Mouse (Mus musculus): ENCODE results near the gene Col6a1.
"Not testable (repeated sequence)": the region's sequence is repeated elsewhere in the genome, so short reads cannot be mapped to it uniquely, and the experiment has no call there.

Col6a1 gene

DNA sequence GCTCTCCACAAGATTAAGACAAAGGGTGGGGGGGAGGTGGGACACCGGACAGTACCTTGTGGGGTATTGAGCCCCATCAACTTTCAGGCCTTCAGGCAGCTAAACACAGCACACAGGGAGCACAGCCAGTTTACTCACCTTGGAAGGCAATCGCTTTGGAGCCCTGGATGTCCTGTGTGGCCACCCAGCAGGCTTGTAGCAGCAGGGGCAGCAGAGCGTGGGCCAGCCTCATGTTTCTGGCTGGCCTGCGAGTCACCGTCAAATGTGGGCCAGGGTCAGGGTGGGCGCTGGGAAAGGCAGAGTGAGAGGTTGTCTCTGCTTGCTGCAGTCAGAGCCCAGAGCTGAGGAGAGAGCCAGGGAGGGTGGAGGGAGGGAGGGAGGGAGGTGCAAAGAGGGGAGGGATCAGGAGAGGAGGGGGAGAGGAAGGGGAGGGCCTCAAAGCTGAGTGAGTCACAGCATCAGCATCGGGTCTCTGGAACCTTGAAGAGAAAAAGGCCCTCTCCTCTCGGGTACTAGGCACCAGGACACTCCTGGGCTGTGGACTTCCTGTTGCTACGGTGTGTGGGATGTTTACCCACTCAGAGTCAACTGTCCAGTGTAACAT lies at the start of gene Col6a1:
Gene Col6a1 (minus strand): TSS at position 487 of the 604 bp plus-strand sequence.
- DNase-seq, result no peak

DNA sequence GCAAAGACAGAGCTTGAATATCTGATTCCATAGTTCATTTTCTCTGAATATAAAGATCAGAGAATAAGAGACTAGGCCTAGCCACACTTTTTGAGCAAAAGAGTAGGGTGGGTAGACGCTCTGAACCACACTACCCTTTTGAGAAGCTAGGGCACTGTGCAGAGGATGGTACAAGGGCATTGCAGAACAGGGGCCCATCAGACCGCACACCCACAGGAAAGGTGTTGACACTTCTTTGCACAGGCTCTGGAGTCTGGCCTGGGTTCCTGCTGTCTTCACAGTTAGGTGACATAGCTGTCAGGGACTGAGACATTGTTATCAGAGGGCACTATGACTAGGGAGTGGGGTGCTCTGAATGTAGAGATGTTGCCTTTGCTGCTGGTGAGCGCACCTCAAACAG lies 45.7 kb upstream of the Col6a1 start:
- no peak for DNase-seq

DNA sequence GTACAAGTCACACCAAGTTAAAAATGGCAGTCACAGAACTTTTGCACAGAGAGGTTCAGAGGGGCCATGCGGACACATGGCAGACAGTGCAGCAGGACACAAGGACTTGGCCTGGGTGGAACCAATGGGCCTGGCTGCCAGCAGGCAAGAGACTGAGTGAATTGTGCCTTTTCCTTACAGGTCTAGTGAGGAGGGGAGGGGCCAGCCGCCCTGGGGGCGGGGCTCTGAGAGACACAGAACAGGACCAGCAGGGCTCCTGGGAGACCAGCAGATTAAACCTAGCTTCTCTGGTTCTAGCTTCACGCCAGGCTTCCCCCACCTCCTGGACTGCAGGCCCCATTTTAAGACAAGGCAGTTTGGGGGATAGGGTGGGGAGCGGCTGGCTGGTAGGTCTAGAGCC lies 45.1 kb upstream of the Col6a1 start:
- no peak for DNase-seq

DNA sequence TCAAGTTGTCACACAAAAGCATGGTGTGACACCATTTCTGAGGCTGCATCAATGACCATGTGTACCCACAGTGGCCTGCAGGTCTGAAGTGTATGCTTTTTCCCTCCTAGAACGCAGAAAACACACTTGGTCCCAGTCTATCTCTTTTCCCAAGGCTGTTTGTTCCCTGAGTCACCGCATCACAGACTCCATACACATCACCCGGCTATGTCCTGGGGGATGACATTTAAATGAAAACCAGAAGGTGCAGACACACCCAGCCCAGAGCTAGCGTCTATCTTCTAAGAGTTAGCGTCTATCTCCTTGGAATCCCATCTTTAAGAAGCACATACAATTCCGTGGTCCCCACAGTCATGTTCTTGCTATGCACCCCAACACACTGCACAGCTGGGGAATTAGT lies 43.6 kb upstream of the Col6a1 start:
- no peak for DNase-seq

DNA sequence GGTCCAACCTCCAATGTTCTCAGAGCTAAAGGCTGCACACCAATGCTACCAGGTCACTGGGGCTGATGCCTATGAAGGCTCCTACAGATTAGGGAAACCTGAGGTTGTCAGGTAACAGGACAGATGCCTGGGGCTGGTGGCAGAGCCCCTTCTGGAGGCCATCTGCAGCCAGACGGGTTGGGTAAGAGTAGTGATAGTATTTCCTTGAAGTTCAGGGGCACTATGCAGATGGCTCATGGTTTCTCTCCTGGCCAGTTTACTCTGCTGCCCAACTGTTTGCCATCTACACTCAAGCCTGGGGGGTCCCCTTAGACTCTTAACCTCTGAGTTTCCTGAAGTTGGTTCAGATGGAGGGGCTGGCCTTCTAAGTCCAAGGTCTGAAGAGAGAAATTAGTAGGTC lies 40.2 kb upstream of the Col6a1 start:
- no peak for DNase-seq

DNA sequence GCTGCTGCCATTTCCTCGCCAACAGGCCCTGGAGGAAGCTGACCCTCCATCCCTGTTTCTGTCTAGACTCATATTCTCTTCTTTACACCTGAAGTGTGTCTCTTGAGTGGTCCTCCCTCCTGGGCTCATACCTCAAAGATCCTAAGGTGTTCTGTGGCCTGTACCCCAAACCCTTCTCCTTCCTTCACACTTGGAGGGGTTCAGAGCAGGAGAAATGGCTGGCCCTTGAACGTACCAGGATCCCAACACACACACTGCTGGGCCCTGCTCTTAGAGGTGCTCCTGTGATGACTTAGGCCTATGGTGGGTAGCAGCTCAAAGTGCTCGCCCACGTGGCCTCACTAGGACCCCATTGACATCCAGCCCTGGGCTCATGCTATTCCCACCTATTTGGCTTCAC lies 39.0 kb upstream of the Col6a1 start:
- no peak for DNase-seq

DNA sequence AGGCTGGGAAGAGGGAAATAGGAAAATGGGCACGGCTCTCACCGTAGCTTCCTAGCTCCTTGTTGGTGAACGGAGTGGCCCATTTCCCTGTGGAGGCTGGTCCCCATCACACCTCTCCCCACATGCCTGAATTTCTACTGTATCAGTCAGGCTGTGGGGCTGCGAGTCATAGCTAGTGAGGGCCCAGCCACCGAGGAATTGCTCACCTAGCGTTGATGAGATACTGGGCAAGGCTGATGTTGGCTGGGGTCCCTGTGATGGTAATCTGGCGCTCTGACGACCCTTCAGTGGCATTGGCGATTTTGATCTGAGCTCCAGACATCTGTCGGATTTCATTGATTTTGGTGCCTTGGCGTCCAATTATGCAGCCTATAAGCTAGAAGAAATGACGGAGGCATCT lies 37.0 kb upstream of the Col6a1 start:
- no peak for DNase-seq

DNA sequence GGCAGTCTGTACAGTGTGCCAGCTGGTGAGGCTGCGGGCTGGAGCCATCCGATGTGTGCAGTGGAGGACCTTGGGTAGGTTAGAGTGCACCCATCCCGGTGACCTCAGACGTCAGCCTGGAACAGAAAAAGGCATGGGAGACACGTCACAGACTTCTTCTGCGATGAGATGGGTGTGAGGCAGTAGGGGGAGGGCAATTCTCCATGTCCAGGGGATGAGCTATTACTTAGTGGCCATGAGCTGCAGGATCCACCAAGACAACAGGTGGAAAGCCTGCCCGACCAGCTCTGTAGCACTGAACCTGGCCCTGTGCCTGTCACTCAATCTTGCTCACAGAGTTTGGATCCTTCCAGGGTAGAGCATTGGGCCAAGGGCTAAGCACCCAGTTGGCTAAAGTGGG lies 36.4 kb upstream of the Col6a1 start:
- DNase-seq, result no peak

DNA sequence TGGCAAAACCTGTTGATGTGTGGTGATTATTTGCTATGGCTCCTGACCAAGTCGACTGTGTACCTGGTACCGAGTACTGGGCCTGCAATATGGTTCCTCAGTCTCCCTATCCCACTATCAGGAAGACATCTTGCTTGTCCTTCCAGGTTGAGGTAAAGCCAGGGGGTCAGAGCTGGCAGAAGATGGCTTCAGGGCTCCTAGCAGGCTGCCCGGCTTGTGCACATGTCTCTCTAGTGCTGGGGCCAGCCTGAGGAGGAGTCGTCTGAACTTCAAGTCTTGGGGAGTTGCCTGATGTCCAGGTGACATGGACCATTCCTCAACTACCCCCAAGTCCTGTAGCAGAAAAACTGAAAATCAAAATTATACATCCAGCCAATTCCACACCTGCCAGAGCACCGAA lies 33.9 kb upstream of the Col6a1 start:
- DNase-seq, result no peak

DNA sequence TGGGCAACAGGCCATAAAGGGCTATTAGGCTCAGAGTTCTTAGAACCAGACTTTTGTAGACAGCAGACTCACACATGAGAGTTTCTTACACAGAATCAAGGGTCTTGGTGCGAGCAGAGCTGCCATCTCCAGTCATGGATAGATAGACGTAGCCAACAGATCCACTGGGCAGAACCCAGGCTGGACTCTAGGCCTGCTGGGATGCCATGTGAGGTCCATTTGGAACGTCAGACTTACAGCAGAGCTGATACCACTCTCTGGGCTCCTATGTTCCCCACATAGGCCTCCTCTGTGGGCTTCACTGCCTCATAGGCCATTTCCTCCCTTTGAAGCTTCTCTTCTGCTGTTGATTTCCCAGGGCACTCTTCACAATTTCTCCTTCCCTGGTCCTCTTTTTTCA lies 27.7 kb upstream of the Col6a1 start:
- no peak for DNase-seq

DNA sequence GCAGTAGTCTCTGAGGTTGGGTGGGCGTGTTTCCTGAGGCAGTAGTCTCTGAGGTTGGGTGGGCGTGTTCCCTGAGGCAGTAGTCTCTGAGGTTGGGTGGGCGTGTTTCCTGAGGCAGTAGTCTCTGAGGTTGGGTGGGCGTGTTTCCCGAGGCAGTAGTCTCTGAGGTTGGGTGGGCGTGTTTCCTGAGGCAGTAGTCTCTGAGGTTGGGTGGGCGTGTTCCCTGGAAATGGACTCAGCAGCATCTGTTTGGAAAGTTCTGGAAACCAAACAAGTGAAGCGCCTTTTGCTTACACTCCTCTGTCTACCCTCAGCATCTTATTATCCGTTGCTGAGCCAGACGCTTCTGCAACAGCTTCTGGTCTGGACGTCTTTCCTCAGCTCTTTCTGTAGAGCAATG lies 18.3 kb upstream of the Col6a1 start:
- DNase-seq, result not testable (repeated sequence)

DNA sequence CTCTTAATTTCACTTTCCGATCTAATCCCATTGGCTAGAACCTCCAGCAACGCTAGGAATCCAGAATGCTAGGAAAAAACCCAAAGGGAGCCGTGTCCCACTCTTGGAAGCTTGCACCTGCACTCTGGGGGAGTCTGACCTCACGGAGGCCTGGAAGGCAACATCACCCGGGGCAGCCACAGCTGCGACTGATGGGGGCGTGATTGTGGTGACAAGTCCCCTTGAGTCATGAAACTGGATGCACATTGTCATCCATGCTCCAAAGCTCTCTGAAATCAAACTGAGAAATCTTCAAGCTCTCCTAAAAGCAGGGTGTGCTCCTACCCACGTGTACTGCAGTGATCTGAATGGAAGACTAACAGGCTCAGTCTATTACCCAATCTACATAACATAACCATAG lies 10.8 kb upstream of the Col6a1 start:
- no peak for DNase-seq

DNA sequence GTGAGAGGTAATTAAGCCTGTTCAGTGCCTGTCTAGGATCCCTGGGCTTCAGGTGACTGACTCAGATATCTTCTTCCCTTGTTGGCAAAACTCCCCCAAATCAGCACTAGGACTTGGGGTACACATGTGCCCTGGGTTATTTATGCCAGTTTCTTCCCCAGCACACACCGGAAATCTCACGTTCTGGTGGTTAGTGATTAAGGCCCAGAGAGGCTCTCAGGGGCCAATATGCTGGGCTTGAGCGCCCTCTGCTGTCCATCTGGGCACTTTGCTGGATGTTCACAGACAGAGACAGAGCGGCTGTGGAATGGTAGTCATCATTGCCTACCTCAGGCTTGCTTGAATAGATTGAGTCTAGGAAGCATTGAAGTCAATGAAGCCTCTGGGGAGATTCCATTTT lies 9.0 kb upstream of the Col6a1 start:
- peak; percentile 68 to 83 for DNase-seq

DNA sequence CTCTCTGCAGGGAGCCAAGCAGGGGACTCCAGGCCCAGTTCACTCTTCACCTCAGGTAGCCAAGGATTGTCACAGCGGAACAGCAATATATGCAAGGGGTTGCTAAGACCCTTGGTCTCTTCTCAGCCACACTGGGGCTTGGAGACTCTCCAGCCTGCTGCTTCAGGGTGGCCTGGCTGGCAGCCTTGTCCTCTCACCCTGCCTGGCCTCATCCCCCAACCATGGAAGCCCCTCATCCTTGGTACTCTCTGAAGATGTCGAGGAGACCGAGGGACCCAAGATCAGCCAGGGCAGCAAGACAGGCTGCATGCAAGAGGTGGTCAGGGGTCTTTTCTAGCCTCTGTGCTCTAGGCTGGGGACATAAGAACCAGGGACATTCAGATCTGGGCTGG lies 7.7 kb upstream of the Col6a1 start:
- DNase-seq, result no peak

DNA sequence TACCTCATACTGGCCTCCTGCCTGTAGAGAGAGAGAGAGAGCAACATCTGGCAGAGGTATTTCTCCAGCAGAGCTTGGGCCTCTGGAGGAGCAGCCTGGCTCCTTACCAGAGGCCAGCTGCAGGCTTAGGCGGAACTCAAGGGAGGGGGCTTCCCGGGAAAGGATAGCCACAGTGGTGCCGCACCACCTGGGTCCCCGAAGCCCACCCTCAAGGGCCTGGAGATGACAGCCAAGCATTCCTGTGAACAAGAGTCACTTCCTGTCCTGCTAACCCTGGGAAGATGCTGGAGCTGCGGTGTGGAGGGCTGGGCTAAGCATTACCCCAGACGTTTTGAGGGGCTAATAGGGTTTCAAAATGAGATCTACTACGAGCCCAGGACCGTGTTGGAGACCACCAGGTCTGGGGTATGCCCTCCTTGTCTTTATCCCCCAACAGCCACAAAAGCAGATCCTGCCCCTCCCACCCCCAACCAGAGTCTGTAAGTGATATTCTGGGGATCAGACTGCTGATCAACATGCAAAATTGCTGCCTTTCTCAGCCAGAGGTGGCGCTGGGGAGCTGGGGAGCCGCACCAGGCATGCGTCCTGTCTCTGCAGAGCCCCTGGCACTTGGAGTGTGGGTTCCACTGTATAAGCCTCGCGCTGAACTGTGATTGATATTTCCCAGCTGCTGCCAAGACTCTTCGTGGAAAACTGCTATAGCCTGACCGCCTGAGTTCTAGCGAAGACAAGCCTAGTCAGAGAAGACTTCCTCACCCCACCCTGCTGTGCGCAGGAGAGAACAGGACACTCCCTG lies 7.1 kb upstream of the Col6a1 start:
- peak; percentile 34 to 36 for DNase-seq

DNA sequence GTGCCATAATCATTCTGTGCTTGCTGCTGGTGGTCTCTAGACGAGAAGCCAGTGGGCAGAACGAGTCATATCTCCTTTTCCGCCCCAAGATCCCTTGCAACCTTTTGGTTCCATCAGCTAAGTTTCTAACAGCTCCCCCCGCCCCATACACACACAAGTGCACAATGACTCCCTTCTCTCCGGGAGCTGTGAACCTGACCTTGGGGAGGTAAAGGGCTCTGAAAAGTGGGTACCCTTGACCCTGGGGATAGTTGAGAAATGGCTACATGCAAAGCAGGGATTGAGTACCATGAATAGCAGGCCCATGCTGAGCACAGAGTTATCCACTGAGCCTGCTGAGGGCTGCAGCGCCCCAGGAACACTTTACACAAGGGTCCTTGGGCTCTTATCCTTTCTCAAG lies 6.4 kb upstream of the Col6a1 start:
- no peak for DNase-seq

DNA sequence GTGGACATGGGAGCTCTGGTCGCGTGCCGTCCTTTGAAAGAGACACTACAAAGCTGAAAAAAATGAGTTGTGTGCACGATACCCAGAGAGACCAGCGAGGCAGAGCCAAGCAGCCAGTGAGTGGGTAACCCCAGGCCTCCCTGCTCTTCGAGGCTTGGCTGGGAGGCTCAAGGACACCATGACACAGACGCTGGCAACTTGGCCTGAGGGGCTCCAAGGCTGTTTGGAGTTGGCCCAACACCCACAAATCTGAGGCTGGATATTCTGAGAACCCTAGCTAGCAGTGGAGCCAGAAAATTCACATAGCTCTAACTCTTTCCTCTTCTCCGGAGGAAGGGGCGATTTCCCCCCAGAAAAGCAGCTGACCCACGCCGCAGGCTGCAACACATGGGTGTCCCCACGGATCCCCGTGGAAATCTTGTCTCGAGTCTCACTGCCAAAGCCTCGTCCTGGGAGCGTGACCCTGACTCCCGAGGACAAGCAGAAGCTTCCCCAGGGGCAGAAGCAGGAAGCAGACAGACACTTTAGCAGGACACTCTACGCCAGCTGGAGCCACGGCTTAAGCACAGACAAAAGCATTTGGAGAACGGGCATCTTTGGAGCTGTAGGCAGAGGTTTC lies 5.8 kb upstream of the Col6a1 start:
- DNase-seq, result no peak

DNA sequence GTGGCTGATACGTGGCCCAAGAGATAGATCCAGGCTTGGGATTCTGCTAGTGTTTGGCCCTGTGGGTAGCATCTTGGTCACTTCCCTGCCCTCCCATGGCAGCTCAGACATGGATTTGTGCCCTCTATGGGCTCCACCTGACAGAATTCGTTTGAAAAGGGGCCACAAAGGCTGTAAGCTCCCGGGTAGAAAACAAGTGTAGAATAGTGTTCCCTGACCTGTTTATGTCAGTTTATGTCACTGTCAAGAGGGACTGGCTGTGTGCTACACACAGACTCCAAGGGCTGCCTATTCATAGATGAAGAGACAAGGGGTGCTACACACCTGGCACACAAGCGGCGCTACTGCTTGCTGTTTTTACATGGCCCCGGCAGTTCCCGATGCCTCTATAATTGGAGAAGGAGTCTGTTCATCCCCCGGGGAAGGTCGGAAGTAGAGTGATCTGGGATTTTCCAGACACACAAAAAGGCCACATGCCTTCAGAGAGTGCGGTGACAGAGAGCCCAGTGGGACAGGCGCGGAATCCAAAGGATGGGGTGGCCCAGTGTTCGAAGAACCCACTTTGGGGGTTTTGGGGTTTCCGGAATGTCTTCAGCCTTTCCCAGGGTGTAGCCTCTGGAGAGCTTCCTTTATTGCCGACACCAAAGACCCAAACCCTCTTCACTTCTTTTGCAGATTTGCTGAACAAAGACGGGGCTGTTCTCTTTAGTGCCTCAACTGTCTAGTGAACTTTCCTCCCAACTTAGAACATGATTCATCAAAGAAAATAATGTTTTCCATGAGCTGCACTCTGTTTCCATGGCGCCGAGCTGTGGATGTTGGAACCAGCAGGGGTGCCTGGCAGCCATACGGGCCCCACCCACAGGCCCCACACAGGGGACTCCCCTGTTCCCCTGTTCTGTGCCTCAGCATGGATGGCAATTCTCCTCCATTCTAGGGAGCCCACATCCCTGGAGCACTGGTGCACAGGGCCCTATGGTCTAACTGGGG lies 4.0 kb upstream of the Col6a1 start:
- no peak for DNase-seq

DNA sequence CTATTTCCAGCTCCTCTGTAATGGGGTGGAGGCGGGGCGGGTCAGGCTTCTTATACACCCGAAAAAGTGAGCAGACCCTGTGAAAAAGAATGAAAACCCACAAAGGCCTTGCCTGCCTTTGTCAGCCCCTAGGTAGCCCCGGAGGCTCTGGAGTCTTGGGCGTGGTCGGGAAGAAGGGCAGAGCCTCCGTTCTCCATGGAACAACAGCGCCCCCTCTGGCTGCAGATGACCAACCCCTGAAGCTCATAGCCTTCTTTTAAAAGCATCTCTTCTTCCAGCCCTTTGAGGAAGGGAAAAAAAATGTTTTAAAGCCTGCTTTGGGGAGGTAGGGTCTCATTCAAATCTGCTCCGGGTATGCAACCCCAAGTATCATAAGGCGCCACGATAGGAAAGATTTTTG lies 2.4 kb upstream of the Col6a1 start:
- peak; percentile 26 to 36 for DNase-seq

DNA sequence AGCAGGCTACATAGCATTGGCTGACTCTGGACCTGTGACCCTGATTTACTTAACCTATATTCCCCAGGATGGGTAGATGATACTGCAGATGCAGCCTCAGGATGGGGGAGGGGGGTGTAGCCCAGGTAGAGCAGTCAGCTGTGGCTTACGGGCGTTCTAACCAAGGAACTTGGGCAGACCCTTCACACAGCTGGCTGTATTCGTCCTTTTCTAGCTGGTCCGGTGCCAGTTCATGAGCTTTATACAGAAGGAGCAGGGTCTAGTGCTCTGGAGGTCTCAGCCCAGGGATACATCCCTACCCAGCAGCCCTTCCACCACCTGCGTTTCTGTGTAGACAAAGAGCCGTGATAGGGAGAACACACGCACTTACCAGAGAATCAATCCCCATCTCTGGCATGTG lies 1.3 kb upstream of the Col6a1 start:
- DNase-seq, result no peak

DNA sequence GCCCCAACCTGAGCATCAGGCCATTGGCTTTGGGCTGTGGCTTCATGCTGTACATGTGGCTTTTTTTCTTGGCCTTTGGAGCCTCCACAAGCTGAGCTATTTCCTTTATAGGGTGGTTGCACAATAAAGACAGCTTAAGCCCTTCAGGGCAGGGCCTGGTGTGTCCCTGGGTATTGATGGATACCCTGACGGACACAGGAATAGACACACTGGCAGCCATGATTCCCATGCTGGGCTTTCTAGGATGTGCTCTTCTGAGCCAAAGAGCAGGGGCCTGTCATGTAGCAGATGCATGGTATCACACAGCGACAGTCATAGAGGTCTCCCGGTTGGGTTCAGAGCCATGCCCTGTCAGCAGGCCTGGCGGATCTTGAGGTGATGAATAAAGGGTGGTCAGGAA lies 898 bp upstream of the Col6a1 start:
- no peak for DNase-seq

DNA sequence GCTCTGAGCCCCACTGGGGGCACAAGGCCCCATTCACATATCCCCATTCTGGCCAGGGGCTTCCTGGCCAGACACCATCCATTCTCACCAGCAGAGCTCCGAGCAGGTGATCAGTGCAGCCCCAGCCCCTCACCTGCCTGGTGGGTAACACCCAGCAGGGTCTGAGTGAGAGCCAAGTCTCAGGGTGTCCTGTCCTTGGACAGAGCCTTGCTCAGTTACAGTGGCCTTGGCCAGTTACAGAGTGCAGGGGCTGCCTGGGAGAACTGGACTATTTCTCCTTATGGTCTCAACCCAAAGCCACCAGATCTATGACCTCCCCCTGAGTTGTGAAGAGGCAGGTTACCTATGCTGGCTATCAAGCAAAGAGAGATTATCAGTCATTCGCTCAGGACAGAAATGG lies 871 bp downstream of the Col6a1 start:
- no peak for DNase-seq

DNA sequence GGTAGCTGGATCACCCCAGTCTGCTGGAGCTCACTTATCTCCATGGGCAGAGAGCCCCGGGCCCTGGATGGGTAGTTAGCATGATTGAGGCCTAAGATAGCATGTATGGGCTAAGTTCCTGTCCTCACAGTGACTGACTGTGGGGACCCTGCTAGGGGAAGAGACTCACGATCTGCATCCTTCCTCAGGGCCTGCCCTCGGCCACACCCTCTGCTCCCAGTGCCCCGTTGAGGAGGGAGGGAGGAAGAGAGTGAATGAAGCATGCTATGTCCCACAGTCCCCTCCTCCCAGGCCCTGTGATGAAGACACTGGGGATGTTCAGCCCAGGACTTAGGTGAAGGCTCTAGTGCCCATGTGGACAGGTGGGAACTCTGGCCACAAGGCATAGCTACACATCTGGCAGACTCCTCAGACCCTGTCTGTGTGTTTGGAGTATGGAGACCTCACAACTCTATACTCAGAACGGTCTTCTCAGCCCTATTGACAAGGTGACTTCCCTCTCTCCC lies 1.7 kb downstream of the Col6a1 start:
- no peak for DNase-seq

Data from cerebellum, adult 18-20 months (tissue).